Mouse (Mus musculus) spleen, postnatal 4 days (tissue): Measurements from ENCODE around the gene Fgf14.
"Not testable (repeated sequence)": the region's sequence is repeated elsewhere in the genome, so short reads cannot be mapped to it uniquely, and the experiment has no call there.

ENCODE experiments used
- DNase-seq, 2 experiments: peaks; one replicate each; pipeline ENCODE4 v3.0.0; 2022; ENCODE audit warnings: low spot score in 2 of 2

Fgf14 gene

GRCm38 (mm10) chr14:124195331-124195730 lies 481.6 kb downstream of the Fgf14 start:
- DNase-seq, result no peak

DNA sequence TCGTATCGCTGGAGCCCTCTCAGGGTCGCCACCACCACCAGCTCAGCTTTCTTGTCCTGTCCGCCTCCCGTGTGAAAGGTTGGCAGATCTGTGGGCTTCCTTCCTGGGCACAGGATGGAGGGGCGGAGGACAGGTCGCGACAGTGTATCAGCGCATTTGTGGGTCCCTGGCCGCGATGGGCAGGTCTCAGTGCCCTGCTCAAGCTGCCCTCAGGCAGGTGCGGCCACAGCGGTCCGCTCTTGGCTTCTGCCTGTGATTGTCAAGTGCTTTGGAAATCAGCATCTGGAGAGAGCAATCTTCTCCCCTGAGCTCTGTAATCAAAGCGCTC lies 484.1 kb downstream of the Fgf14 start:
- DNase-seq, result no peak

DNA sequence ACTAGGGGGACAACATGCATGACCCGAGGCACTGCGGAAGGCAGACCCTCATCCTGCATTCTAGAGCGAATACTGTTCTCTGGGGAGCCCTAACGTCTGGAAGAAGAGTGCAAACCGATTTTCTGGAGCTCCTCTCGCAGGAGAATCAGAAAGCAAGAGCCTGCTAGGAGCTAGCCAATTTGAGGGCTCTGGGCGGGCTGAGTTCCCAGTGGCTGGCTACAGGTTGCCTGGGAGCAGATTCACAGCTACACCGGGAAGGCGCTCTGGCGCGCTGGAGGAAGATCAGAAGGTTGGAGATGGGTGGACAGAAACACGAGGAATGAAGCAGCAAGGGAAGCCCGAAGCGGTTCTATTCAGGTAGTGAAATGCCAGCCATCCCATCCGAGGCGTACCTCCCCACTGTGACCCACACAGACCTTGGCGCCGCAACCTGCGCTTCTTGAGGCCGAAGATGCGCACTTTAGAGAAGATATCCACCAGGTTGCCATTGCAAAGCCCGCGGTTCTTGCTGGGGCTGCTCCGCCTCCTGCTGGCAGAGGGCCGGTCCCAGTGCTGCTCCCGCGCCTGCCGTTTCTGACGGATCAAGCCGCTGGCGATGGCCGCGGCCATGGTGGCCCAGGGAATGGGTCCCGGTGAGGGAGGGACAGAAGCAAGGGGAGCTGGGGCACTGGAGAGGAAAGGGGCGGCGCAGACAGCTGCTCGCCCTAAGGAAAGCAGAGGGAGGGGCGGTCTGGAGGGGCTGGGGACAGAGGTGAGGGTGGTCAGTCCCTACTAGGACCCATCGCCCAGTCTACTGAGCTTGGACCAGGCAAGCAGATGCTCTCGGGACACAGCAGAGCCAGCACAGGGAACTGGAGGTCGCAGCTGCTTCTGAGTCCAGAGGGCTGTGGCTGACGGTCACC lies 484.8 kb downstream of the Fgf14 start:
- no peak for DNase-seq

DNA sequence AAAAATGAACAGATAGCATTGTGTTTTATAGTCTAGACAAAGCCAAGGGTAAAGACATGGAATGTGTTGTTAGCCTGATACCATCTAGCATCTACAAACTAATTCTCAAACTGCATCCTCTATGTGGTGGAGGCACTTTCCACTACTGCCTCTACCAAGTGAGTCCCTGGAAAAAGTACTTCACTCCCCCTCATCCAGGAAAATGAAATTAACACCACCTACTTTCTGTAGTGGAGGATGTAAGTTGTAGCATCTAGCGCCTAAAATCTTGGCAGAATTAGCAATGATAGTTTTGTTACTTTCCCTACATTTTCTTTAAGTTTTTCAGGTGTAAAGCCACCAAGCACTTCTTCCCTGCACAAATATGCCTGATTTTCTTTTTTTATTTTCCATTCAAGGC lies 496.7 kb downstream of the Fgf14 start:
- DNase-seq, result no peak

DNA sequence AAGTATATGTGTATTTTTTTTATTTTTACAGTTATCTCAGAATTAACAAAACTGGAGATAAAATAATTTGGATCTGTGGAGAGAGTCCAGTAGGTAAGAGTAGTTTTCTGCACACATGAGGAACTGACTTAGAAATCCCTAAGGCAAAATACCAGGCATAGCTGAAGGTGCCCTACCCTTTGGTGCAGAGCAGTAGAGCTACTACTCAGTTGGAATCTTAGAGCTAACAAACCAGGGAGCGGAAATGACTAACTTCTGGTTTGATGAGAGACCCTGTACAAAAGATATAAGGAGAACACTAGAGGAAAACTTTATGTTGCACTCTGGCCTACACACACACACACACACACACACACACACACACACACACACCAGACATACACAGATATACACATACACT lies 502.8 kb downstream of the Fgf14 start:
- no peak for DNase-seq

- DNase-seq, result no peak
Observed at GRCm38 (mm10) chr14:124163618-124164185, 513.2 kb downstream of the Fgf14 start.

GRCm38 (mm10) chr14:124147378-124147777 lies 529.5 kb downstream of the Fgf14 start:
- no peak for DNase-seq

- no peak for DNase-seq
Observed at GRCm38 (mm10) chr14:124107205-124107873, 569.6 kb downstream of the Fgf14 start.

- no peak for DNase-seq
Observed at GRCm38 (mm10) chr14:124083126-124083525, 593.8 kb downstream of the Fgf14 start.

DNA sequence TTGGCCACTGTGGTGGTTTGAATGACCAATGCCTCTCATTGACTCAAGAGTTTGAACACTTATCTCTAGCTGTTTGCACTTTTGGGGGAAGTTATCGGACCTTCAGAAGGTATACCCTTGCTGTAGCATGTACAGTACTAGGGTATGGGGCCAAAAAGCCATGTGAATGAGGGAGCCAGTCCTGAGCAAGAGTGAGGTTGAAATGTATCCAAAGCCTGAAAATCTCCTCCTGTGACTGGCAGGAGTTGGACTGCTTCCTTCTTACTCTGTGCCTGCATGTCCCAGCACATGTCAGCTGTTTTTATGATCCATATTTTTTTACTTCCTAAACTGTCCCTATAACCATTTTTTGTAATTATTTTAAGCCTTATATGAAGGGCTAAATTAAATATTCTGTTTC lies 632.9 kb downstream of the Fgf14 start:
- no peak for DNase-seq

- no peak for DNase-seq
Observed at GRCm38 (mm10) chr14:124040651-124041050, 636.3 kb downstream of the Fgf14 start.

- no peak for DNase-seq
Observed at GRCm38 (mm10) chr14:124037434-124037833, 639.5 kb downstream of the Fgf14 start.

DNA sequence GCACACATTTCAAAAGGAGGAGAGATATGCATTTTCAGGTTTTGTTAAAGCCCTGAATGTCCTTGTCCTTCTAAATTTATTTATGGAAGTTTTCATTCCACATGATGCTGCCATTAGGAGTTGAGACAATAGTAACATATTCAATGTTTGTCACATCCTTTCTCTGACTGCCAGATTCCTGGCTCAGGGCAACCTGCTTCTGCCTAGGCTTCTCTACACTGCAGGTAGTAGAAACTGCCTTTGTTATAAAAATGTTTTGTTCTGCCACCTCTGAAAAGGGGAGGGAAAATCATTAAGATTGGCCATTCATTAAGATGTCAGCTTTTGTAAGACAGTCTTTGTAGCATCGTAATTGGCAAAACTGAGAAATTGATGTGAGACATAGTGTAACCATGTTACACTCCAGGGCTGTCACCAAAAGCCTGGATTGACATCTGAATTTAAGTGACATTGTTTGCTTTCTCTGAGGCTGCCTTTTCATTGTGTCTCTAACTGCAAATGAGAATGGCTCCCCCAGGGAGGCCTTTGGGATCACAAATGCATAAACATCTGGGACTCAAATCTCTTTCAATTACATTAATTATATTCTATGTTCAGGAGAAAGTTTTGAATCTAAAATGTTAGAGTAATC lies 640.2 kb downstream of the Fgf14 start:
- DNase-seq, result no peak

DNA sequence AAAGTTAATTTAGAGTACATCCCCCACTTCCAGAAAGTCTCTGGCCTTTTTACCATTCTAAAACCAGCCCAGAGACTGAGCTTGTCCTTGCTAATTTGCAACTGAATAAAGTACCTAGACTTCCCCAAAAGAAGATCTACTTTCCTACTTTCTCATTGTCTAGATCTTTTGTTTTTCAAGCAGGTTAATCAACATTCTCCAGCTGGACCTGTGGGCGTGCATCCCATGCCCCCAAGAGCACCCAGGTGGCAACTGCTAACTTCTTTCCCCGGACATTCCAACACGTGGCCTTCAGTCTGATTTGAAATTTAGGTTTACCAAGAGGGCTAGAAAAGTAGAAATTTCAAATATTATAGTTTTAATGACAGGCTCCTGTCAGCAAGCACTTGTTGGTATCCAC lies 643.6 kb downstream of the Fgf14 start:
- not testable (repeated sequence) for DNase-seq

GRCm38 (mm10) chr14:124027886-124028670 lies 648.8 kb downstream of the Fgf14 start:
- no peak for DNase-seq

DNA sequence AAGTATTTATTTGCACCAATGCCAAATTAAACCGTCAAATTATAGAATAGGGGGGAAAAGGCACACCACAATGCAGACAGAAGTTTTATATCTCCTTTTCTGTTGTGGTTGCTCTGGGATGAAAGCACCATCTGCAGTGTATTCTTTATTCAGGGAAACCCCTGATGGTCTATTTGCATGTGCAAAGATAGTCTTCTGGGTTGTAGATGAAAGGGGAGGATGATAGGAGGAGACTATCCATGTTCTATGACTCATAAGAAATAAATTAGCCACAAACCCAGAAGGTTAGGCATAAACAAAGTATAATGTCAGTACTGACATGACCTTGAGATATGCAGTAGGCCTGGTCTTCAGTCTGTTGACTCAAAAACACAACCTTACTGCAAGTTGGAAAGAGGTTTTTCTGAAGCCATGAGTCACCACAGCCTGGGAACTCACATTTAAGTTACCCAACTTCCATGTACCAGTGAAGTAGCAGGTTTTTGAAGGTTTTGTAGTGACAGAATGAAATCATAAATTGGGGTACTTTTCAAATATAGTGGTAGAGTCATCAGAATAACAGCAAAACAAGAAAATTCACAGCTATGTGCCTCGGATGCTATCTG lies 686.2 kb downstream of the Fgf14 start:
- no peak for DNase-seq

DNA sequence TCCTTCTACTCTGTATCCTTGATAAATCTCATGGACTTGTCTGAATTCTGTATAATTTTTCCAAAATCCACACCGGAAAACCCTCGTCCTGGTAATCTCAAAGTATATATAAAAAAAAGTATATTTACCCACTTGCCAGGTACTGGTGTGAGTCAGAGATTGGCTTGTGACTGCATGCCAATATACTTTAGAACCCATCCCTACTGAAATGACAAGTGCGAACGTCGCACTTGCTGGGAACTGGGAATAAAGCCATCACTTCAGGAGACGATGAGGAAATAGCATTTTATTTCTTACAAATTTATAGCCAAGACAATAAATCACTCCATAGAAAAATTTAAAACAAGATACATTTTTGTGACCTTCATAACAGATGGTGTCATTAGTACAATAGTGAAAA lies 708.9 kb downstream of the Fgf14 start:
- no peak for DNase-seq

DNA sequence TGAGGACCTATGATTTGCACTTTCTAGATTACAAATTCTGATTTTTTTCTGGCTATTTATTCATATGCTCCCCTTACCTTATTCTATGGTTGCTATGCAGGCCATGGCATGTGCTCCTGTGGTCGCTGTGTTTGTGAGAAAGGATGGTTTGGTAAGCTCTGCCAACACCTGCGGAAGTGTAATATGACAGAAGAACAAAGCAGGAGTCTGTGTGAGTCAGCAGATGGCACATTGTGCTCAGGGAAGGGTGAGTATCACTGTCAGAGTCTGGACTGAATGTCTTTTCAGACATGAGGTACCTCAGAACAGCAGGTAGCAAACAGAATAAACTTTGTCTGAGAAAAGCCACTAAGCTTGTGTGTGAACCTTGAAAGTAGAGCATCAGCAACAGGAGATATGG lies 710.4 kb downstream of the Fgf14 start:
- DNase-seq, result no peak
